Mouse (Mus musculus) liver, adult 2 months (tissue): ENCODE data around the gene Crim1. TPM values are rescaled to one million over a fixed set of nuclear protein-coding genes. Genes with fewer than 3 reads are reported as not detected.
A peak's percentile ranks its signal among the peaks of the same experiment; 100 is the strongest.

Experiments
- DNase-seq: peaks from one replicate; pipeline ENCODE4 v3.0.0-alpha.2; 2011; ENCODE audit warnings: low read depth, low spot score; ENCODE audit errors: extremely low read depth
- H3K27ac ChIP-seq: fragments of 200-500 bp; replicated peaks from 2 replicates; pipeline ENCODE4 v1.5.1; 2012; ENCODE audit warnings: low read depth, mild to moderate bottlenecking, control low read depth, inconsistent platforms, low read length; ENCODE audit not compliant: insufficient read depth
- H3K27me3 ChIP-seq: fragments of 200-500 bp; 2 replicates; pipeline ENCODE4 v1.6.1; 2012; ENCODE audit warnings: mild to moderate bottlenecking, moderate library complexity, low read length, inconsistent platforms; ENCODE audit not compliant: control insufficient read depth, insufficient read depth
- H3K36me3 ChIP-seq: fragments of 200-500 bp; 2 replicates; pipeline ENCODE4 v1.6.1; 2012; ENCODE audit warnings: low read length, inconsistent platforms; ENCODE audit not compliant: control insufficient read depth, insufficient read depth
- H3K4me1 ChIP-seq: fragments of 200-500 bp; 2 replicates; pipeline ENCODE4 v1.6.1; 2011; ENCODE audit warnings: low read length; ENCODE audit not compliant: control insufficient read depth, insufficient read depth
- H3K4me3 ChIP-seq: fragments of 200-500 bp; 2 replicates; pipeline ENCODE4 v1.5.1; 2011; ENCODE audit warnings: low read depth, mild to moderate bottlenecking, control low read depth, low read length, moderate library complexity; ENCODE audit not compliant: insufficient read depth
- H3K79me2 ChIP-seq: fragments of 200-500 bp; 2 replicates; pipeline ENCODE4 v1.6.1; 2012; ENCODE audit warnings: inconsistent platforms, mild to moderate bottlenecking, low read length, moderate library complexity; ENCODE audit not compliant: control insufficient read depth, insufficient read depth
- H3K9ac ChIP-seq: fragments of 200-500 bp; 2 replicates; pipeline ENCODE4 v1.6.1; 2012; ENCODE audit warnings: low read depth, mild to moderate bottlenecking, control low read depth, inconsistent platforms, low read length
- CTCF ChIP-seq: fragments of 200-500 bp; IDR thresholded peaks from 2 replicates; pipeline ENCODE4 v1.5.1; 2011; ENCODE audit warnings: low read depth, low read length, control low read depth
- POLR2A ChIP-seq: fragments of 200-500 bp; IDR thresholded peaks from 2 replicates; pipeline ENCODE4 v1.6.1; 2011; ENCODE audit warnings: low read length, control low read depth; ENCODE audit not compliant: insufficient read depth; ENCODE audit errors: extremely low read depth
- WGBS: fragments of 180-500 bp; shearing (Covaris S2); methylation state at CpG from one replicate; pipeline ENCODE4 v1.1.7; 2018; 5-methylcytosine and 5-hydroxymethylcytosine counted together
- polyA plus RNA-seq: library from polyadenylated mRNA; depleted of rRNA; stranded (reverse); fragments of >200 nt; gene quantifications from 2 replicates; pipeline ENCODE4 v1.2.3, GENCODE M21; 2012
- total RNA-seq: library from RNA; depleted of rRNA; stranded (reverse); fragments of >200 nt; gene quantifications from 2 replicates; pipeline ENCODE4 v1.2.3, GENCODE M21; 2014

Gene Crim1
- total and polyA plus RNA-seq, 2 experiments, result 5.6 to 9.0 TPM

DNA sequence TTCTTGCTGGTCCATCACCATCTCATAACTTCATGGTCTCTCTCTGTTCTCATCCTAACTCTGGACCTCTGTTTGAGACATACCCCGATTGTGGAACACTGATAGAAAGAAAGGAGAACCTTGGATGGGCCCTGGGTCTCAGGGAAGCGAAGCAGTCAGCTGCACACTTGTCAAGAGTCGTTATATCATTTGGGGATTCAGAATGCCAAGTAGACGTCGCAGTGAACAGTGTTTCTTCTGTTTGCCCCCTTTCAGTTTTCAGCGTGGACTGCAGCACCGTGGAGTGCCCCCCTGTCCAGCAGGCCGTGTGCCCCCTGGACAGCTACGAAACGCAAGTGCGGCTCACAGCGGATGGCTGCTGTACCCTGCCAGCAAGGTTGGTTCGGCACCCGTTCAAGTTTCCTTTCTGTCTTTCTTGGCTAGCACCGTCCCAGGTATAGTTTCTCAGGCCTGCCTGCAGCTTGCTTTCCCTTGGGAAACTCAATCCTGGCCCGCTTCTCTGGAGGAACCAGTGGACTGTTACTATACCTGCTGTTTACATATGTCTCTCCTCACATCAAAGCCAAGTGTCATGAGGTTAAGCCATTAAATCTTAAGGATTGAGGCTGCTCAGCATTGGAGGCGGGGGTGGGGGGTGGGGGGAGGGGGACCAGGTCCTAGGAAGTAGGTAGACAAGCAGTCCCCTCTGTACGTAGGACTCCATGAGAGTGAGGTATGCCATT, 81.1 kb downstream of the Crim1 start:
- H3K27me3 ChIP-seq, result no peaks in the 10 kb centered on the region
- H3K36me3 ChIP-seq, result no peaks in the 10 kb centered on the region
- H3K27ac ChIP-seq, result no peak overlapping the region
- DNase-seq, result no peak
- TF ChIP-seq CTCF (no peak), POLR2A (no peak)
- no peak overlapping the region for H3K9ac ChIP-seq
- peaks cover 4% of the 10 kb centered on the region; the same call in 1 of the 2 replicates for H3K79me2 ChIP-seq
- WGBS, result 92% methylated on average over 18 of the region's 18 CpGs
- no peak overlapping the region for H3K4me3 ChIP-seq
- H3K4me1 ChIP-seq, result no peaks in the 10 kb centered on the region

DNA sequence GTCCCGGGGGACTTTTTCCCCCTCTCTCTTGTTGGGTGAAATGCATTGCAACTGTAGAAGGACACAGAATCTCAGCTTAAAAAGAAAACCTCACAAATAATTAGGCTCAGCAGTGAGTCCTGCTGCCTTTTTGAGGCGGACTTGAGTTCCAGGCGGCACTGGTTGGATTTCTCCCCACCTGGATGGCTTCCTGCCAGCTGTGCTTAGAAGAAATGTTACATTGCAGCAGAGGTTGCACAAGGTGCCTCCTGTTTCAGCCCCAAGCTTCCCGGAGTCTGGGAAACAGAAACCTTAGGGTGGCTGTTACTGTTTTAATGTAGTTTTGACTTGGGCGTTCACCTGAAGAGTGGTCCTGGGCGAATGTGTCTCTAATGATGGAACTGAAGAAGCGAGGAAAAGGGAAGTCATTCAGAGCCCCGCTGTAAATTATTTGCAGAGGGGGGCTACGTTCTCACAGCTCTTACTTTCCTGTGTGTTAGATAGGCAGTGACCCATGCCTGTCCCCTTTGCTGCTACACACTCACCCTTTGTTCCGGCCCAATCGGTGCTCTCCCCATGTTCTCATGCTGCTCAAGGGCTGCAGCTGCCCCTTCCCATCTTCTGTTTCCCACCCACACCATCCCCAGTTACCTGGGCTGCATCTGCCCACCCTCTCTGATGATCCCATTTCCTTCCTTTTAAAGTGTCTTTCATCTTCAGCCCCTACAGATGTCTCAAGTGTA, 83.4 kb downstream of the Crim1 start:
- H3K36me3 ChIP-seq, result no peaks in the 10 kb centered on the region
- WGBS, result 86% methylated on average over 11 of the region's 11 CpGs
- H3K79me2 ChIP-seq, result no peaks in the 10 kb centered on the region
- no peaks in the 10 kb centered on the region for H3K27me3 ChIP-seq
- TF ChIP-seq POLR2A (no peak), CTCF (no peak)
- peak; percentile 29 for DNase-seq
- no peak overlapping the region for H3K27ac ChIP-seq
- no peak overlapping the region for H3K4me3 ChIP-seq
- H3K9ac ChIP-seq, result no peak overlapping the region
- H3K4me1 ChIP-seq, result peaks cover 4% of the 10 kb centered on the region

DNA sequence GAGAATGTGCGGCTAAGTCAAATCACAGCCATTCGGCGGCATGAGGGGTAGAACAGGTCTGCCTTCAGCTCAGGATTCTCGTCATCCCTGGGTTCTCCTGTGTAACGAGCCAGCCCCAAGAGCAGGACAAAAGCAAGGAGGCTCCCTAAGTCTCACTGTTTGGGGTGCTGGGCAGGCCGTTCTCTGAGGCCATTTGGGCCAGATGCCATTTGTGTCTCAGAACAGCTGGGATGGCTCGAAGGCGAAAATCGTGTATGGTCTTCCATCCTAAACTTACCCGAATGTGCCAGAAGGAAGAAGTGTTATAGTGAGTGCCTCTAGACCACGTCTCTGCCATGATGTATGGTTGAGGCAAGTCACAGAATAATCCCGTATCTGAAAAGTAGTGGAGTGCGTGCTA, 86.0 kb downstream of the Crim1 start:
- Histone ChIP-seq H3K79me2 (no peaks in the 10 kb centered on the region), H3K27me3 (no peaks in the 10 kb centered on the region), H3K27ac (no peak overlapping the region), H3K4me3 (no peak overlapping the region), H3K4me1 (peaks cover 4% of the 10 kb centered on the region), H3K9ac (no peak overlapping the region), H3K36me3 (no peaks in the 10 kb centered on the region)
- WGBS, result 94% methylated on average over 13 of the region's 13 CpGs
- TF ChIP-seq CTCF (no peak), POLR2A (no peak)
- DNase-seq, result no peak

DNA sequence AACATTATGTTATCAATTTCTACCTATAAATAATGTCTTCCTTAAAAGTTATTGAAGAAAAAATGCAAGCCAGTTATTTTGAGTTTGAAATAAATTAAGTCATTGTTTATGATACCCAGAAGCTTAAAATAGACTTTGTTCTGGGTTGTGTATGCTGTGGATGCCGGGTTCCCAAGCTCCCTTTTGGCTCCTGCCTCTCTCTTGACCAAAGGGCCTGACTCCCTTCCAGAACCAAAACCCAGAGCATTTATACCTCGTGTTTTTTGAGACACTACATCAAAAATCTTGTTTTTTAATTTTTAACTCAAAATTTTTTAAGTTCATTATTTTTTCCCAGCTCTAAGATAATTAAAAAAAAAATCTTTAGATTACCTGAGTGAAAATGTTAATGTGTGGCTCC, 87.3 kb downstream of the Crim1 start:
- no peak overlapping the region for H3K4me3 ChIP-seq
- DNase-seq, result no peak
- H3K79me2 ChIP-seq, result no peaks in the 10 kb centered on the region
- no peaks in the 10 kb centered on the region for H3K36me3 ChIP-seq
- H3K27ac ChIP-seq, result no peak overlapping the region
- 66% methylated on average over 2 of the region's 2 CpGs for WGBS
- H3K9ac ChIP-seq, result no peak overlapping the region
- TF ChIP-seq POLR2A (no peak), CTCF (no peak)
- H3K4me1 ChIP-seq, result peaks cover 6% of the 10 kb centered on the region
- no peaks in the 10 kb centered on the region for H3K27me3 ChIP-seq

DNA sequence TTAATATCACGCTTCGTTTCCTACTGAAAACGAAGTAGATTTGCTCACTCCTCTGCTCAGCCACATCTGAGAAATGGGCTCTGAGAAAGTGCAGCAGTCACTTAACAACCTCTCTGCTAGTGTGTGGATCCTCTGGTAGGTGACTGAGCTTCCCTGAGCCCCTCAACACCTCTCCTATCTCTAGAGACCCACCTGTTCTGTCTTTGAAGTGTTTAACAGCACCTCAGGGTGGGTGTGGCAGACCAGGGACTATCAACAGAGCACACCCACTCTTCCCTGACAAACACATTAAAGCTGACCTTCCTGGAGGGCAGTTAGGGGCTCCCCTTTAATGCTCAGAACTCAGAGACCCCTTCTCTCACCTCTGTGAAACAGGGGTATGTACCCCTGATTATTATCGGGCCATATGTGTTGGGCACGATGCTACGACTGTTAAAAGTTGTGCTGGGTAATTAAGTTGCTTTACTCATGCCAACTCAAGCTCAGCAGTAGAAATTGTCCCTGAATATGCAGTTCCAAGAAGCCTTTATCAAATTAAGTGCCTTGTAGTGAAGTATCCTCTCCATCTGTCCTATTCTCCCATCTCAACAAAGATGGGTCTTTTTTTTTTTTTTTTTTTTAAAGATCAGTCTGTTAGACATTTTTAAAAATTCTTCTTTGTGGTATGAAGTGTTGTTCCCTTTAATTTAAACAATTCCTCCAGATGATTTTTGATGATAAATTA, 90.3 kb downstream of the Crim1 start:
- Histone ChIP-seq H3K27ac (no peak overlapping the region), H3K9ac (no peak overlapping the region), H3K4me3 (no peak overlapping the region), H3K4me1 (peaks cover 6% of the 10 kb centered on the region), H3K79me2 (no peaks in the 10 kb centered on the region), H3K36me3 (no peaks in the 10 kb centered on the region), H3K27me3 (no peaks in the 10 kb centered on the region)
- 93% methylated on average over 6 of the region's 6 CpGs for WGBS
- DNase-seq, result no peak
- TF ChIP-seq CTCF (no peak), POLR2A (no peak)

DNA sequence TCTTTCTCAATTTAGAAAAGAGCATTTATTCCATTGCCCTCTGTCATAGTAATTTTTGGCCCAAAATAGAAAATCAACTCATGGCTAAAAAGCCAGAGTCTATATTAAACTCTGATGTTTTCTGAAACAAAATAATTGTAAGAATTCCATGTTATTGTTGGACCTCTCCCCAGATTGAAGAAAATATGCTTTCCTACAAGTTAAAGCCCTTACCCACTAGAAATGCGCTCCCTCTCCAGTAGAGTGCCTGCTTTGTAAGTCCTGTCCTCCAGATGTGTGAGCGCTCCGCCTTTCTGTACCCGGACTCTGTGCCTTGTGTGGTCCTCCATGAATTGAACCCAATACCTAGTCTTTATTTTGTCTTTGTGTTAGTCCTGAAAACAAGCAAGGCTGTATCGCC, 91.0 kb downstream of the Crim1 start:
- no peak overlapping the region for H3K9ac ChIP-seq
- peaks cover 6% of the 10 kb centered on the region for H3K4me1 ChIP-seq
- no peak for DNase-seq
- WGBS, result over 99% methylated on average over 5 of the region's 5 CpGs
- H3K4me3 ChIP-seq, result no peak overlapping the region
- H3K79me2 ChIP-seq, result no peaks in the 10 kb centered on the region
- no peak for TF ChIP-seq POLR2A
- TF ChIP-seq CTCF, result no peak
- H3K27ac ChIP-seq, result no peak overlapping the region
- H3K36me3 ChIP-seq, result no peaks in the 10 kb centered on the region
- H3K27me3 ChIP-seq, result no peaks in the 10 kb centered on the region
